Mouse (Mus musculus): ENCODE data around the gene Apol8. TPM values are rescaled to one million over a fixed set of nuclear protein-coding genes. Genes with fewer than 3 reads are reported as not detected.

Gene Apol8
- polyA plus RNA-seq, 1 experiment from 2014 or later = not detected

- Histone ChIP-seq H3K27me3 (replicated peaks; ENCODE audit: control insufficient read depth, insufficient read depth, low read length) (no peaks in the 10 kb centered on the region), H3K9ac (ENCODE audit: low read depth, low read length) (no peak overlapping the region), H3K4me2 (ENCODE audit: low read depth, low read length) (no peak overlapping the region), H3K4me3 (ENCODE audit: low read depth, low read length) (no peak overlapping the region), H3K27ac (replicated peaks; ENCODE audit: low read depth, low read length) (no peak overlapping the region), H3K36me3 (ENCODE audit: control insufficient read depth, insufficient read depth, low read length) (peaks cover 55% of the 10 kb centered on the region), H3K9me3 (ENCODE audit: control insufficient read depth, low read length) (no peaks in the 10 kb centered on the region), H3K4me1 (ENCODE audit: control insufficient read depth, insufficient read depth, low read length) (peaks cover 6% of the 10 kb centered on the region)
- 88% methylated on average over 3 of the region's 4 CpGs for WGBS
- DNase-seq (ENCODE audit: low spot score) (no peak), ATAC-seq (ENCODE audit: low read depth) (no peak)
These were observed 36.3 kb upstream of the Apol8 start for GRCm38 (mm10) chr15:77793094-77793493.

GRCm38 (mm10) chr15:77792056-77792455 is 35.3 kb upstream of the Apol8 start:
- ATAC-seq (ENCODE audit: low read depth) (no peak), DNase-seq (ENCODE audit: low spot score) (no peak)
- Histone ChIP-seq H3K4me3 (ENCODE audit: low read depth, low read length) (no peak overlapping the region), H3K9me3 (ENCODE audit: control insufficient read depth, low read length) (no peaks in the 10 kb centered on the region), H3K27me3 (replicated peaks; ENCODE audit: control insufficient read depth, insufficient read depth, low read length) (no peaks in the 10 kb centered on the region), H3K4me2 (ENCODE audit: low read depth, low read length) (no peak overlapping the region), H3K36me3 (ENCODE audit: control insufficient read depth, insufficient read depth, low read length) (peaks cover 65% of the 10 kb centered on the region), H3K9ac (ENCODE audit: low read depth, low read length) (no peak overlapping the region), H3K27ac (replicated peaks; ENCODE audit: low read depth, low read length) (no peak overlapping the region), H3K4me1 (ENCODE audit: control insufficient read depth, insufficient read depth, low read length) (no peaks in the 10 kb centered on the region)
- WGBS = 91% methylated on average over 9 of the region's 9 CpGs

- no peaks in the 10 kb centered on the region for H3K4me1 ChIP-seq (ENCODE audit: control insufficient read depth, insufficient read depth, low read length)
- H3K27ac ChIP-seq (replicated peaks; ENCODE audit: low read depth, low read length) = no peak overlapping the region
- H3K27me3 ChIP-seq (replicated peaks; ENCODE audit: control insufficient read depth, insufficient read depth, low read length) = no peaks in the 10 kb centered on the region
- no peak for ATAC-seq (ENCODE audit: low read depth)
- 89% methylated on average over 21 of the region's 21 CpGs for WGBS
- DNase-seq (ENCODE audit: low spot score) = no peak
- H3K36me3 ChIP-seq (ENCODE audit: control insufficient read depth, insufficient read depth, low read length) = peaks cover 77% of the 10 kb centered on the region
- H3K9me3 ChIP-seq (ENCODE audit: control insufficient read depth, low read length) = no peaks in the 10 kb centered on the region
- no peak overlapping the region for H3K4me3 ChIP-seq (ENCODE audit: low read depth, low read length)
- no peak overlapping the region for H3K4me2 ChIP-seq (ENCODE audit: low read depth, low read length)
- H3K9ac ChIP-seq (ENCODE audit: low read depth, low read length) = no peak overlapping the region
These were observed 34.0 kb upstream of the Apol8 start for GRCm38 (mm10) chr15:77790656-77791405.

- no peak overlapping the region for H3K27ac ChIP-seq (replicated peaks; ENCODE audit: low read depth, low read length)
- 77% methylated on average over 3 of the region's 3 CpGs for WGBS
- no peaks in the 10 kb centered on the region for H3K4me1 ChIP-seq (ENCODE audit: control insufficient read depth, insufficient read depth, low read length)
- no peak for DNase-seq (ENCODE audit: low spot score)
- H3K9me3 ChIP-seq (ENCODE audit: control insufficient read depth, low read length) = no peaks in the 10 kb centered on the region
- H3K4me3 ChIP-seq (ENCODE audit: low read depth, low read length) = no peak overlapping the region
- no peak for ATAC-seq (ENCODE audit: low read depth)
- no peak overlapping the region for H3K4me2 ChIP-seq (ENCODE audit: low read depth, low read length)
- no peaks in the 10 kb centered on the region for H3K27me3 ChIP-seq (replicated peaks; ENCODE audit: control insufficient read depth, insufficient read depth, low read length)
- H3K36me3 ChIP-seq (ENCODE audit: control insufficient read depth, insufficient read depth, low read length) = peaks cover 85% of the 10 kb centered on the region
- no peak overlapping the region for H3K9ac ChIP-seq (ENCODE audit: low read depth, low read length)
These were observed 32.4 kb upstream of the Apol8 start for GRCm38 (mm10) chr15:77789186-77789585.

- no peak overlapping the region for H3K9ac ChIP-seq (ENCODE audit: low read depth, low read length)
- ATAC-seq (ENCODE audit: low read depth) = no peak
- peaks cover 93% of the 10 kb centered on the region for H3K36me3 ChIP-seq (ENCODE audit: control insufficient read depth, insufficient read depth, low read length)
- no peak overlapping the region for H3K27ac ChIP-seq (replicated peaks; ENCODE audit: low read depth, low read length)
- no peak overlapping the region for H3K4me2 ChIP-seq (ENCODE audit: low read depth, low read length)
- DNase-seq (ENCODE audit: low spot score) = no peak
- no peaks in the 10 kb centered on the region for H3K9me3 ChIP-seq (ENCODE audit: control insufficient read depth, low read length)
- no peak overlapping the region for H3K4me3 ChIP-seq (ENCODE audit: low read depth, low read length)
- 89% methylated on average over 6 of the region's 6 CpGs for WGBS
- no peaks in the 10 kb centered on the region for H3K4me1 ChIP-seq (ENCODE audit: control insufficient read depth, insufficient read depth, low read length)
- H3K27me3 ChIP-seq (replicated peaks; ENCODE audit: control insufficient read depth, insufficient read depth, low read length) = no peaks in the 10 kb centered on the region
These were observed 31.6 kb upstream of the Apol8 start for GRCm38 (mm10) chr15:77788356-77788755.

GRCm38 (mm10) chr15:77785807-77786206 is 29.0 kb upstream of the Apol8 start:
- WGBS = 90% methylated on average over 1 of the region's 1 CpGs
- H3K27ac ChIP-seq (replicated peaks; ENCODE audit: low read depth, low read length) = no peak overlapping the region
- no peak overlapping the region for H3K4me2 ChIP-seq (ENCODE audit: low read depth, low read length)
- no peaks in the 10 kb centered on the region for H3K4me1 ChIP-seq (ENCODE audit: control insufficient read depth, insufficient read depth, low read length)
- H3K9ac ChIP-seq (ENCODE audit: low read depth, low read length) = no peak overlapping the region
- H3K27me3 ChIP-seq (replicated peaks; ENCODE audit: control insufficient read depth, insufficient read depth, low read length) = no peaks in the 10 kb centered on the region
- ATAC-seq (ENCODE audit: low read depth) (no peak), DNase-seq (ENCODE audit: low spot score) (no peak)
- no peak overlapping the region for H3K4me3 ChIP-seq (ENCODE audit: low read depth, low read length)
- H3K9me3 ChIP-seq (ENCODE audit: control insufficient read depth, low read length) = no peaks in the 10 kb centered on the region
- H3K36me3 ChIP-seq (ENCODE audit: control insufficient read depth, insufficient read depth, low read length) = peaks cover 99% of the 10 kb centered on the region

GRCm38 (mm10) chr15:77784039-77784824 is 27.4 kb upstream of the Apol8 start:
- H3K36me3 ChIP-seq (ENCODE audit: control insufficient read depth, insufficient read depth, low read length) = peaks cover 99% of the 10 kb centered on the region
- no peak overlapping the region for H3K27ac ChIP-seq (replicated peaks; ENCODE audit: low read depth, low read length)
- H3K27me3 ChIP-seq (replicated peaks; ENCODE audit: control insufficient read depth, insufficient read depth, low read length) = no peaks in the 10 kb centered on the region
- no peak overlapping the region for H3K4me3 ChIP-seq (ENCODE audit: low read depth, low read length)
- 72% methylated on average over 22 of the region's 22 CpGs for WGBS
- ATAC-seq (ENCODE audit: low read depth) (no peak), DNase-seq (ENCODE audit: low spot score) (no peak)
- H3K4me1 ChIP-seq (ENCODE audit: control insufficient read depth, insufficient read depth, low read length) = no peaks in the 10 kb centered on the region
- no peak overlapping the region for H3K9ac ChIP-seq (ENCODE audit: low read depth, low read length)
- H3K4me2 ChIP-seq (ENCODE audit: low read depth, low read length) = no peak overlapping the region
- no peaks in the 10 kb centered on the region for H3K9me3 ChIP-seq (ENCODE audit: control insufficient read depth, low read length)

- Histone ChIP-seq H3K9me3 (ENCODE audit: control insufficient read depth, low read length) (no peaks in the 10 kb centered on the region), H3K9ac (ENCODE audit: low read depth, low read length) (no peak overlapping the region), H3K36me3 (ENCODE audit: control insufficient read depth, insufficient read depth, low read length) (peaks cover 95% of the 10 kb centered on the region), H3K27ac (replicated peaks; ENCODE audit: low read depth, low read length) (no peak overlapping the region), H3K27me3 (replicated peaks; ENCODE audit: control insufficient read depth, insufficient read depth, low read length) (no peaks in the 10 kb centered on the region), H3K4me3 (ENCODE audit: low read depth, low read length) (no peak overlapping the region), H3K4me2 (ENCODE audit: low read depth, low read length) (no peak overlapping the region), H3K4me1 (ENCODE audit: control insufficient read depth, insufficient read depth, low read length) (no peaks in the 10 kb centered on the region)
- ATAC-seq (ENCODE audit: low read depth) (no peak), DNase-seq (ENCODE audit: low spot score) (no peak)
- WGBS = 81% methylated on average over 11 of the region's 11 CpGs
These were observed 25.7 kb upstream of the Apol8 start for GRCm38 (mm10) chr15:77782449-77783014.
